Mouse (Mus musculus) heart, adult 2 months (tissue): ENCODE data around the gene Cd300ld5.

Experiments used
- CTCF ChIP-seq: fragments of 200-600 bp; IDR thresholded peaks from 2 replicates; pipeline ENCODE4 v1.8.1; 2022; ENCODE audit warnings: antibody characterized with exemption, mild to moderate bottlenecking, moderate library complexity
- POLR2A ChIP-seq: fragments of 200-500 bp; IDR thresholded peaks from 2 replicates; pipeline ENCODE4 v1.6.1; 2011; ENCODE audit warnings: mild to moderate bottlenecking, low read depth, low read length, control low read depth; ENCODE audit not compliant: insufficient read depth

DNA sequence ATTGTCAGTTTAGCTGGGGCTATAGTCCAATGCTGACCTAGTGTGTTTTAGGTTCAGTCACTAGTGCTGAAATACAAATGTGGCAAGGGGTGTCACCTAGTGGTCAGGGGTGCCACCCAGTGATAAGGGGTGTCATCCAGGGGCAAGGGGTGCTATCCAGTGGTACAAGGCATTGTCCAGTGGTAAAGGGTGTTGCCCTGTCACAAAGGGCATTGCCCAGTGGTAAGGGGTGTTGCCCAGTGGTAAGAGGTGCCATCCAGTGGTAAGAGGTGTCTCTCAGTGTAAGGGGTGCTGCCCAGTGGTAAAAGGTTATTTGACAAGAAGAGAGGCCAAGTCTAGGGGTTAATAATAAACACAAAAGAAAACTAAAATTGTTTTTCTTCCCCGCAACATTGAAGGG is 39.9 kb upstream of the Cd300ld5 start:
- TF ChIP-seq POLR2A: no peak
- TF ChIP-seq CTCF: no peak
